Mouse (Mus musculus): ENCODE data around the gene Rinl. TPM values are rescaled to one million over a fixed set of nuclear protein-coding genes. Genes with fewer than 3 reads are reported as not detected.

Rinl gene
- polyA plus RNA-seq, 1 experiment = 0.09 TPM

DNA sequence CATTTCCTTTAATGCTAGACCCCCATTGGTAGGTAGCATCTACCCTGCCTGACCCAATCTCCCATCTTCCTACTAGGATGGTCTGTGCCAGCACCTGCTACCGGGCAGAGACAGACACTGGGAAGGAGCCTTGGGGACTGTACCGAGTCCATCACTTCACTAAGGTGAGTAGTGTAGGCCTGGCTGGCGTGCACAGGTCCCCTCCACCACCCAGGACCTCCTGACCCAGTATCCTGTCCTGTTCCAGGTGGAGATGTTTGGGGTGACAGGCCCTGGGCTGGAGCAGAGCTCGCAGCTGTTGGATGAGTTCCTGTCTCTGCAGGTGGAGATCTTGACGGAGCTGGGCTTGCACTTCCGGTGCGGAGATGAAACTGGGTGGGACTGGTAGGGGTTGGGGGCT lies 38.8 kb upstream of the Rinl start:
- H3K27me3 ChIP-seq (ENCODE audit: control insufficient read depth, insufficient read depth, insufficient read length) = no peaks in the 10 kb centered on the region
- TF ChIP-seq FOSL1 (IDR thresholded peaks at IDR 0.05; ENCODE audit: insufficient read depth, low read length, poor library complexity, severe bottlenecking) (no peak), CTCF (IDR thresholded peaks at IDR 0.05; ENCODE audit: control insufficient read depth, insufficient read depth, insufficient read length) (no peak), MAX (IDR thresholded peaks at IDR 0.05) (no peak), MYOG (IDR thresholded peaks at IDR 0.05; ENCODE audit: control insufficient read depth, extremely low read depth, insufficient read length) (no peak)
- no peaks in the 10 kb centered on the region for H3K79me2 ChIP-seq (ENCODE audit: control insufficient read depth, insufficient read depth)
- H3ac ChIP-seq (ENCODE audit: control insufficient read depth, insufficient read length, low read depth) = no peak overlapping the region
- no peaks in the 10 kb centered on the region for H3K79me3 ChIP-seq (ENCODE audit: low read depth)
- no peak overlapping the region for H3K4me3 ChIP-seq (ENCODE audit: insufficient read depth, poor library complexity, severe bottlenecking)
- H3K36me3 ChIP-seq (ENCODE audit: control insufficient read depth, insufficient read depth) = no peaks in the 10 kb centered on the region

- Histone ChIP-seq H3K27me3 (ENCODE audit: control insufficient read depth, insufficient read depth, insufficient read length) (no peaks in the 10 kb centered on the region), H3K36me3 (ENCODE audit: control insufficient read depth, insufficient read depth) (no peaks in the 10 kb centered on the region), H3K79me3 (ENCODE audit: low read depth) (no peaks in the 10 kb centered on the region), H3K79me2 (ENCODE audit: control insufficient read depth, insufficient read depth) (no peaks in the 10 kb centered on the region), H3K4me3 (ENCODE audit: insufficient read depth, poor library complexity, severe bottlenecking) (no peak within 1 kb of the TSS), H3ac (ENCODE audit: control insufficient read depth, insufficient read length, low read depth) (no peak within 1 kb of the TSS)
- no peak for TF ChIP-seq MYOG (IDR thresholded peaks at IDR 0.05; ENCODE audit: control insufficient read depth, extremely low read depth, insufficient read length)
- TF ChIP-seq FOSL1 (IDR thresholded peaks at IDR 0.05; ENCODE audit: insufficient read depth, low read length, poor library complexity, severe bottlenecking) = no peak
- no peak for TF ChIP-seq CTCF (IDR thresholded peaks at IDR 0.05; ENCODE audit: control insufficient read depth, insufficient read depth, insufficient read length)
- no peak for TF ChIP-seq USF1 (IDR thresholded peaks at IDR 0.05; ENCODE audit: low read depth)
- no peak for TF ChIP-seq MYOD1 (IDR thresholded peaks at IDR 0.05; ENCODE audit: control insufficient read depth, insufficient read length, low read depth)
- TF ChIP-seq MAX (IDR thresholded peaks at IDR 0.05) = no peak
- no peak for TF ChIP-seq CEBPB (IDR thresholded peaks at IDR 0.05; ENCODE audit: low read depth)
These were observed 32.7 kb upstream of the Rinl start, which contains the start of gene Ccer2 for GRCm38 (mm10) chr7:28756079-28756478. Gene Ccer2, plus strand, starts transcription at chr7:28756174.

- no peaks in the 10 kb centered on the region for H3K27me3 ChIP-seq (ENCODE audit: control insufficient read depth, insufficient read depth, insufficient read length)
- H3ac ChIP-seq (ENCODE audit: control insufficient read depth, insufficient read length, low read depth) = no peak overlapping the region
- no peak overlapping the region for H3K4me3 ChIP-seq (ENCODE audit: insufficient read depth, poor library complexity, severe bottlenecking)
- H3K36me3 ChIP-seq (ENCODE audit: control insufficient read depth, insufficient read depth) = no peaks in the 10 kb centered on the region
- H3K79me3 ChIP-seq (ENCODE audit: low read depth) = no peaks in the 10 kb centered on the region
- no peaks in the 10 kb centered on the region for H3K79me2 ChIP-seq (ENCODE audit: control insufficient read depth, insufficient read depth)
- TF ChIP-seq MAX (IDR thresholded peaks at IDR 0.05) (no peak), CTCF (IDR thresholded peaks at IDR 0.05; ENCODE audit: control insufficient read depth, insufficient read depth, insufficient read length) (no peak), MYOG (IDR thresholded peaks at IDR 0.05; ENCODE audit: control insufficient read depth, extremely low read depth, insufficient read length) (no peak), CEBPB (IDR thresholded peaks at IDR 0.05; ENCODE audit: low read depth) (no peak), USF1 (IDR thresholded peaks at IDR 0.05; ENCODE audit: low read depth) (no peak), FOSL1 (IDR thresholded peaks at IDR 0.05; ENCODE audit: insufficient read depth, low read length, poor library complexity, severe bottlenecking) (no peak), MYOD1 (IDR thresholded peaks at IDR 0.05; ENCODE audit: control insufficient read depth, insufficient read length, low read depth) (no peak)
These were observed 30.1 kb upstream of the Rinl start for GRCm38 (mm10) chr7:28758623-28759022.

DNA sequence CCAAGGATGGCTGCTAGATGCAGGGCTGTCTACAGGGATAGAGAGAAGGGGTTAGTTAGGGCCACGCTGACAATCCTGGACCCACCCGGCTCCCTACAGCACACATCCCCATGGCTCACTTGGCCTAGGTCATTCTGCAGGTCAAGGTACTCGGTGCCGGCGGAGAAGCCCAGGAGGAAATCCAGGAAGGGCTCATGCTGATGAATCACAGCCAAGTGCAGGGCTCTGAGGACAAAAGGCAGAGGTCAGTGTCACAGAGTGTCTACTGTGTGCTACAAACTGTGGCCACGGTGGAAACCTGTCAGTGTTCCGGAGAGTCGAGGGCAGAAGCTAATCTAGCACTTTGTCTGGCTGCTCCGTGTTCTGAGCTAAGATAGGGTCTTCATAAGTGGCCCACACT lies 26.9 kb upstream of the Rinl start:
- Histone ChIP-seq H3K36me3 (ENCODE audit: control insufficient read depth, insufficient read depth) (no peaks in the 10 kb centered on the region), H3K27me3 (ENCODE audit: control insufficient read depth, insufficient read depth, insufficient read length) (no peaks in the 10 kb centered on the region)
- TF ChIP-seq MAX (IDR thresholded peaks at IDR 0.05) (no peak), MYOG (IDR thresholded peaks at IDR 0.05; ENCODE audit: control insufficient read depth, extremely low read depth, insufficient read length) (no peak), MYOD1 (IDR thresholded peaks at IDR 0.05; ENCODE audit: control insufficient read depth, insufficient read length, low read depth) (no peak), CEBPB (IDR thresholded peaks at IDR 0.05; ENCODE audit: low read depth) (no peak), CTCF (IDR thresholded peaks at IDR 0.05; ENCODE audit: control insufficient read depth, insufficient read depth, insufficient read length) (no peak), USF1 (IDR thresholded peaks at IDR 0.05; ENCODE audit: low read depth) (no peak)

GRCm38 (mm10) chr7:28765211-28765610 lies 23.6 kb upstream of the Rinl start:
- no peaks in the 10 kb centered on the region for H3K27me3 ChIP-seq (ENCODE audit: control insufficient read depth, insufficient read depth, insufficient read length)
- no peak for TF ChIP-seq CTCF (IDR thresholded peaks at IDR 0.05; ENCODE audit: control insufficient read depth, insufficient read depth, insufficient read length)
- TF ChIP-seq MYOG (IDR thresholded peaks at IDR 0.05; ENCODE audit: control insufficient read depth, extremely low read depth, insufficient read length) = no peak
- peaks cover 4% of the 10 kb centered on the region for H3K79me3 ChIP-seq (ENCODE audit: low read depth)
- H3K79me2 ChIP-seq (ENCODE audit: control insufficient read depth, insufficient read depth) = peaks cover 34% of the 10 kb centered on the region
- H3K36me3 ChIP-seq (ENCODE audit: control insufficient read depth, insufficient read depth) = no peaks in the 10 kb centered on the region
- H3ac ChIP-seq (ENCODE audit: control insufficient read depth, insufficient read length, low read depth) = no peak overlapping the region
- no peak overlapping the region for H3K4me3 ChIP-seq (ENCODE audit: insufficient read depth, poor library complexity, severe bottlenecking)

More for the DNA sequence above, 26.9 kb upstream of the Rinl start:
- peaks cover 20% of the 10 kb centered on the region for H3K79me2 ChIP-seq (ENCODE audit: control insufficient read depth, insufficient read depth)
- H3K4me3 ChIP-seq (ENCODE audit: insufficient read depth, poor library complexity, severe bottlenecking) = no peak overlapping the region
- no peak overlapping the region for H3ac ChIP-seq (ENCODE audit: control insufficient read depth, insufficient read length, low read depth)
- peaks cover 4% of the 10 kb centered on the region for H3K79me3 ChIP-seq (ENCODE audit: low read depth)

DNA sequence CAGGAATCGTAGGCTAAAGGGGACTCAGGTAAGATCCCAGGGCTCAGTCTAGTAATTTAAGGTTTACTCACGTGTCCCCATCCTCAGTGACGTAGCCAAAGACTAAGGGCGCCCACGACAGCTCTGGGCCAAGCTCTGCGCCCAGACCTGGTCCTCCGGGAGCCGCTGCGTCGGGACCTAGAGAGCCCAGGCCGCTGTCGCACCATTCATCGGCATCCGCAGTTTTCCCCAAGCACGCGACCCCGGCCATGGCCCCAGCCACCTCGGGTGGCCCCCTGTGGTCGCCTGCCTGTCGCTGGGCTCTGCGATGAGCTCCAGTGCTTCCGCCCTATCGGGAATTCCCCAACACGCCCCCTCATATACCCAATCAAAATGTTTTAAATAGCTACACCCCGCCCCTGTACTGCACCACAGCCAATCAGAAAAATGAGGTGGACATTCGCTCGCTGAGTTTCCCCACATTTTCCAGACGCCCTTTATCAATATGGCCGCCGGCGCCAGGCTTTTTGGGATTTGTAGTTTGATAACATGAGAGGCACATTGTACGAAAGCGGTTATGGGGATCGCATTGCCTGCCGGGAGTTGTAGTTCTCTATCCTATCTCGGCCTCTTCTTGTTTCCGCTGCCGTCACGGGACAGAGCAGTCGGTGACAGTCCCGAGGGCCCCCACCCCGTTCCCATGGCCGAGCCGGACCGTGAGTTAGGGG lies 22.4 kb upstream of the Rinl start, which contains the start of gene Sirt2:
TSS of gene Sirt2 (plus strand) at position 563 of the 707 bp plus-strand sequence.
- Histone ChIP-seq H3K4me3 (ENCODE audit: insufficient read depth, poor library complexity, severe bottlenecking) (peak within 1 kb of the TSS; percentile 66), H3K79me3 (ENCODE audit: low read depth) (peaks cover 4% of the 10 kb centered on the region), H3K27me3 (ENCODE audit: control insufficient read depth, insufficient read depth, insufficient read length) (no peaks in the 10 kb centered on the region), H3K79me2 (ENCODE audit: control insufficient read depth, insufficient read depth) (peaks cover 34% of the 10 kb centered on the region), H3ac (ENCODE audit: control insufficient read depth, insufficient read length, low read depth) (peak within 1 kb of the TSS; percentile 63), H3K36me3 (ENCODE audit: control insufficient read depth, insufficient read depth) (no peaks in the 10 kb centered on the region)
- TF ChIP-seq MAX (IDR thresholded peaks at IDR 0.05) = peak; percentile 48
- peak; percentile 79 for TF ChIP-seq USF1 (IDR thresholded peaks at IDR 0.05; ENCODE audit: low read depth)
- TF ChIP-seq MYOD1 (IDR thresholded peaks at IDR 0.05; ENCODE audit: control insufficient read depth, insufficient read length, low read depth) = no peak

All from C2C12 (cell line).